Mouse (Mus musculus) liver, adult 2 months (tissue): Measurements from ENCODE around the gene Vps37b. TPM values are rescaled to one million over a fixed set of nuclear protein-coding genes. Genes with fewer than 3 reads are reported as not detected.

Source experiments
- DNase-seq: peaks from one replicate; pipeline ENCODE4 v3.0.0-alpha.2; 2011; ENCODE audit warnings: low read depth, low spot score; ENCODE audit errors: extremely low read depth
- H3K27ac ChIP-seq: fragments of 200-500 bp; replicated peaks from 2 replicates; pipeline ENCODE4 v1.5.1; 2012; ENCODE audit warnings: low read depth, mild to moderate bottlenecking, control low read depth, inconsistent platforms, low read length; ENCODE audit not compliant: insufficient read depth
- H3K27me3 ChIP-seq: fragments of 200-500 bp; 2 replicates; pipeline ENCODE4 v1.6.1; 2012; ENCODE audit warnings: mild to moderate bottlenecking, moderate library complexity, low read length, inconsistent platforms; ENCODE audit not compliant: control insufficient read depth, insufficient read depth
- H3K36me3 ChIP-seq: fragments of 200-500 bp; 2 replicates; pipeline ENCODE4 v1.6.1; 2012; ENCODE audit warnings: low read length, inconsistent platforms; ENCODE audit not compliant: control insufficient read depth, insufficient read depth
- H3K4me1 ChIP-seq: fragments of 200-500 bp; 2 replicates; pipeline ENCODE4 v1.6.1; 2011; ENCODE audit warnings: low read length; ENCODE audit not compliant: control insufficient read depth, insufficient read depth
- H3K4me3 ChIP-seq: fragments of 200-500 bp; 2 replicates; pipeline ENCODE4 v1.5.1; 2011; ENCODE audit warnings: low read depth, mild to moderate bottlenecking, control low read depth, low read length, moderate library complexity; ENCODE audit not compliant: insufficient read depth
- H3K79me2 ChIP-seq: fragments of 200-500 bp; 2 replicates; pipeline ENCODE4 v1.6.1; 2012; ENCODE audit warnings: inconsistent platforms, mild to moderate bottlenecking, low read length, moderate library complexity; ENCODE audit not compliant: control insufficient read depth, insufficient read depth
- H3K9ac ChIP-seq: fragments of 200-500 bp; 2 replicates; pipeline ENCODE4 v1.6.1; 2012; ENCODE audit warnings: low read depth, mild to moderate bottlenecking, control low read depth, inconsistent platforms, low read length
- CTCF ChIP-seq: fragments of 200-500 bp; IDR thresholded peaks from 2 replicates; pipeline ENCODE4 v1.5.1; 2011; ENCODE audit warnings: low read depth, low read length, control low read depth
- POLR2A ChIP-seq: fragments of 200-500 bp; IDR thresholded peaks from 2 replicates; pipeline ENCODE4 v1.6.1; 2011; ENCODE audit warnings: low read length, control low read depth; ENCODE audit not compliant: insufficient read depth; ENCODE audit errors: extremely low read depth
- WGBS: fragments of 180-500 bp; shearing (Covaris S2); methylation state at CpG from one replicate; pipeline ENCODE4 v1.1.7; 2018; 5-methylcytosine and 5-hydroxymethylcytosine counted together
- polyA plus RNA-seq: library from polyadenylated mRNA; depleted of rRNA; stranded (reverse); fragments of >200 nt; gene quantifications from 2 replicates; pipeline ENCODE4 v1.2.3, GENCODE M21; 2012; rRNA removed
- total RNA-seq: library from RNA; depleted of rRNA; stranded (reverse); fragments of >200 nt; gene quantifications from 2 replicates; pipeline ENCODE4 v1.2.3, GENCODE M21; 2014; rRNA removed

Gene Vps37b
- total and polyA plus RNA-seq, 2 experiments: 4.4 to 31.4 TPM

DNA sequence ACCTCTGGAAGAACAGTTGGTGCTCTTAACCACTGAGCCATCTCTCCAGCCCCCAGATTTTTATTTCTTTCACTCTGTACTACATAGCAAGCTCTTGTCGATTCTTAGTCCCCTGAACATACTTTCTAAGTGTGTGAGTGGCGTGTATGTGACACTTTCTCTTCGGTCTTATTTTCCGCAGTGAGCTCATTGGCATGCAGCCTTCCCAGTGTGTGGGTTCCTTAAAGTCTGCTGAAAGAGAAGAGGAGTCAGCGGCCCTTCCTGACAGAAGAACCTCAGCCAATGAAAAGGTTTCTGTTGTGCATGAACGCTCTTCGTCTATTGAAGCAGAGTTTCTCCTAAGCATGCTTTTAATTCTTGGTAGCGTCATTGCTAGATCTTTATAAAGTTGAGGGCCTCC is 74.9 kb downstream of the Vps37b start:
- H3K4me1 ChIP-seq: peaks cover 19% of the 10 kb centered on the region
- no peak for DNase-seq
- TF ChIP-seq CTCF (no peak), POLR2A (no peak)
- H3K36me3 ChIP-seq: no peaks in the 10 kb centered on the region
- no peaks in the 10 kb centered on the region for H3K79me2 ChIP-seq
- no peak overlapping the region for H3K27ac ChIP-seq
- H3K27me3 ChIP-seq: no peaks in the 10 kb centered on the region
- 96% methylated on average over 8 of the region's 8 CpGs for WGBS
- H3K4me3 ChIP-seq: no peak overlapping the region
- H3K9ac ChIP-seq: no peak overlapping the region

Other genes with a start within 250 kb of the Vps37b start
- 0.18 and 1.1 TPM in 2 replicates for gene Hcar2, start 166.8 kb downstream of the Vps37b start, total RNA-seq
- 0.25 and 0.32 TPM in 2 replicates for gene Hcar2, start 166.8 kb downstream of the Vps37b start, polyA plus RNA-seq
- gene Hcar1, start 152.2 kb downstream of the Vps37b start, total RNA-seq: under 0.01 and 0.09 TPM in 2 replicates
- gene Hcar1, start 152.2 kb downstream of the Vps37b start, polyA plus RNA-seq: 0.04 TPM in 1 of 2 replicates, not detected in the other
- gene Denr, start 125.1 kb downstream of the Vps37b start, total RNA-seq: 12.5 and 15.5 TPM in 2 replicates
- 27.5 and 37.9 TPM in 2 replicates for gene Denr, start 125.1 kb downstream of the Vps37b start, polyA plus RNA-seq
- gene Gm43518, start 104.9 kb downstream of the Vps37b start, total RNA-seq: 1.2 TPM in 1 of 2 replicates, not detected in the other
- gene Gm43518, start 104.9 kb downstream of the Vps37b start, polyA plus RNA-seq: 0.31 TPM in 1 of 2 replicates, not detected in the other
- gene Ccdc62, start 101.6 kb downstream of the Vps37b start, total RNA-seq: 2.1 and 2.2 TPM in 2 replicates
- 1.8 and 3.2 TPM in 2 replicates for gene Ccdc62, start 101.6 kb downstream of the Vps37b start, polyA plus RNA-seq
- 9.1 and 9.7 TPM in 2 replicates for gene Hip1r, start 58.6 kb downstream of the Vps37b start, total RNA-seq
- gene Hip1r, start 58.6 kb downstream of the Vps37b start, polyA plus RNA-seq: 9.2 and 11.5 TPM in 2 replicates
- 0.74 and 0.87 TPM in 2 replicates for gene Abcb9, start 63.5 kb upstream of the Vps37b start, total RNA-seq
- gene Abcb9, start 63.5 kb upstream of the Vps37b start, polyA plus RNA-seq: 2.4 and 2.5 TPM in 2 replicates
- gene Ogfod2, start 80.0 kb upstream of the Vps37b start, total RNA-seq: 38.5 and 46.6 TPM in 2 replicates
- 65.3 and 74.6 TPM in 2 replicates for gene Ogfod2, start 80.0 kb upstream of the Vps37b start, polyA plus RNA-seq
- gene Arl6ip4, start 83.8 kb upstream of the Vps37b start, total RNA-seq: 18.0 and 19.3 TPM in 2 replicates
- 23.6 and 26.2 TPM in 2 replicates for gene Arl6ip4, start 83.8 kb upstream of the Vps37b start, polyA plus RNA-seq
- gene Pitpnm2, start 217.5 kb upstream of the Vps37b start, total RNA-seq: 10.6 and 13.9 TPM in 2 replicates
- 25.5 and 30.3 TPM in 2 replicates for gene Pitpnm2, start 217.5 kb upstream of the Vps37b start, polyA plus RNA-seq